Mouse (Mus musculus): ENCODE data around the gene 4933415A04Rik. TPM values are rescaled to one million over a fixed set of nuclear protein-coding genes. Genes with fewer than 3 reads are reported as not detected.

The 4933415A04Rik gene
- polyA plus RNA-seq (2011; ENCODE audit: insufficient read depth, insufficient read length, low replicate concordance, missing spikeins), result 1.1 and 3.2 TPM in 2 replicates

DNA sequence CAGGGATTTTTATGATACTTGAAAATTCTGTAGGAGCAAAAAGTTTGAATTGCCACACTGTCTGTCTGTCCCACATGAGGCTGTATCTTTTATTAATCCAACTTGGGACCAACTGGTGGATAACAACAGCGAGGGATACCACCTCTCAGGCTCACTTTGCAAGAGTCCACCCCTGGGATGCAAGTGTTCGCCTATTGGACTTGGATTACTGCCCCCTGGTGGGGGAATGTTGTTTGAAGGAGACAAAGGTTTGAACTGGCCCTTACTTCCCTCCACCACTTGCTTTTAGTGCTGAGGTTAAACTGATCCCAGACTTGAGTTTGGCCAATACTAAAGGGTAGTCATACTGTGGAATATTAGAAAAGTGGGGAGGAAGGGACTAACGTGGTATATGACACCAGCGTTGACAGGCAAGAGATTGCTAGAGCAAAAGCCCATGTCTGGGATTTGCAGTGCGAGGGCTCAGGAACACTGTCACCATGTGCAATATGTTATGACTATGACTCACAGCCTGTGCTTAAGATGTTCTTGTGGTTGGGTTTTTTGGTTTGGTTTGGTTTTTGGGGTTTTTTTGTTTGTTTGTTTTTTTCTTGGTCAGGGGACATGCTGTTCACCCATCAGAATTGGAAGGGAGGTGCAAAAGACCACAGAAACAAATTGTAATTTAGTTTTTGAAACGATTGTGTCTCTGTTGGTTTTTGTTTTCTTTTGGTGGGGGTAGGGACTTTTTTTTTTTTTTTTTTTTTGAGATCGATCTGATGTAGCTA lies at the start of gene 4933415A04Rik:
Gene 4933415A04Rik, plus strand, starts transcription at position 717 of the 767 bp plus-strand sequence.
- TF ChIP-seq POLR2A (IDR thresholded peaks at IDR 0.05; ENCODE audit: borderline replicate concordance, control insufficient read depth, low read depth, low read length) (no peak), CTCF (IDR thresholded peaks at IDR 0.05; ENCODE audit: control insufficient read depth, insufficient read depth, low read length) (peak; percentile 40)
- WGBS, result 58% methylated on average over 7 of the region's 7 CpGs
- Histone ChIP-seq H3K27ac (ENCODE audit: control insufficient read depth, insufficient read depth, low read depth, low read length, poor library complexity) (no peak within 1 kb of the TSS), H3K4me1 (ENCODE audit: control insufficient read depth, insufficient read depth, low read length) (no peaks in the 10 kb centered on the region), H3K4me3 (replicated peaks; ENCODE audit: control insufficient read depth, low read depth, low read length) (no peak within 1 kb of the TSS)

DNA sequence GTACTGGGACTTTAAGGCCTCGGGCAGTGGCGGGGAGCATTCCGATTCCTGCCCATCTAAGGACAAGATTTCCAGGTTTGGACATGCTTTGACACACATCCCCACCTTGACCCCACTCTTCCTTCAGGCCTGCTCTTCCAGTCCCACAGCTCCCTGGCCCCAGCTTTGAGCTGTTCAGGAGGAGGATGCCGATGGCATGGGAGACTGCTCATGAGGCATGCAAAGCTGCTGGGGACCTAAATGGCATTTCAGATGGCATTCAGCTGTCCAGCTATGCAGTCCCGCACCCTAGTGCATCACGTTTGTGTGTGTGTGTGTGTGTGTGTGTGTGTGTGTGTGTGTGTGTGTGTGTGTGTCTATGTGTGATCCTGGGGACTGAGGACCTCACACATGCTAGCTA lies 49.8 kb upstream of the 4933415A04Rik start:
- H3K4me1 ChIP-seq (ENCODE audit: control insufficient read depth, insufficient read depth, low read length), result no peaks in the 10 kb centered on the region
- no peak for TF ChIP-seq POLR2A (IDR thresholded peaks at IDR 0.05; ENCODE audit: borderline replicate concordance, control insufficient read depth, low read depth, low read length)
- no peak for TF ChIP-seq CTCF (IDR thresholded peaks at IDR 0.05; ENCODE audit: control insufficient read depth, insufficient read depth, low read length)
- 73% methylated on average over 6 of the region's 6 CpGs for WGBS

DNA sequence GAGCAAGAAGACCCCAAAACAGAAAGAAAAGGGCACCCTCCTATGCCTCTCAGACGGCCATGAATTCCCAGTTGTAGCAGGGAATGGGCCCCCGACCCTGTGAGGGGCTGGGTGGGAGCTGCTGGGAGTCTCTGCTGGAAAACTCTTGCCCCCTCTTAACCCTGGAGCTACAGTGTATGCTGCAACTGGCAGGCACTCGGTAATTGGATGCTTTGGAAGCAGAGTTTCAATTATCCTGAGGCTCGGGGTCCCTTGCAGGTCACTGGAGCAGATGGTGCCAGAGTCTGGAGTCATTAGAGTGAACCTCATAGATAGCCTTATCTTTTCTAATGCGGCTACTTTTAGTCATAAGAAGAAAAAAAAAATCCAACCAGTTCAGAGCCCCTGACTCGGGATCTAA lies 47.0 kb upstream of the 4933415A04Rik start:
- H3K27ac ChIP-seq (ENCODE audit: control insufficient read depth, insufficient read depth, low read depth, low read length, poor library complexity), result no peak overlapping the region
- no peak overlapping the region for H3K4me3 ChIP-seq (replicated peaks; ENCODE audit: control insufficient read depth, low read depth, low read length)
- TF ChIP-seq POLR2A (IDR thresholded peaks at IDR 0.05; ENCODE audit: borderline replicate concordance, control insufficient read depth, low read depth, low read length), result no peak
- WGBS, result 64% methylated on average over 6 of the region's 6 CpGs
- peaks cover 6% of the 10 kb centered on the region for H3K4me1 ChIP-seq (ENCODE audit: control insufficient read depth, insufficient read depth, low read length)

More for the DNA sequence above, 49.8 kb upstream of the 4933415A04Rik start:
- Histone ChIP-seq H3K27ac (ENCODE audit: control insufficient read depth, insufficient read depth, low read depth, low read length, poor library complexity) (no peak overlapping the region), H3K4me3 (replicated peaks; ENCODE audit: control insufficient read depth, low read depth, low read length) (no peak overlapping the region)

DNA sequence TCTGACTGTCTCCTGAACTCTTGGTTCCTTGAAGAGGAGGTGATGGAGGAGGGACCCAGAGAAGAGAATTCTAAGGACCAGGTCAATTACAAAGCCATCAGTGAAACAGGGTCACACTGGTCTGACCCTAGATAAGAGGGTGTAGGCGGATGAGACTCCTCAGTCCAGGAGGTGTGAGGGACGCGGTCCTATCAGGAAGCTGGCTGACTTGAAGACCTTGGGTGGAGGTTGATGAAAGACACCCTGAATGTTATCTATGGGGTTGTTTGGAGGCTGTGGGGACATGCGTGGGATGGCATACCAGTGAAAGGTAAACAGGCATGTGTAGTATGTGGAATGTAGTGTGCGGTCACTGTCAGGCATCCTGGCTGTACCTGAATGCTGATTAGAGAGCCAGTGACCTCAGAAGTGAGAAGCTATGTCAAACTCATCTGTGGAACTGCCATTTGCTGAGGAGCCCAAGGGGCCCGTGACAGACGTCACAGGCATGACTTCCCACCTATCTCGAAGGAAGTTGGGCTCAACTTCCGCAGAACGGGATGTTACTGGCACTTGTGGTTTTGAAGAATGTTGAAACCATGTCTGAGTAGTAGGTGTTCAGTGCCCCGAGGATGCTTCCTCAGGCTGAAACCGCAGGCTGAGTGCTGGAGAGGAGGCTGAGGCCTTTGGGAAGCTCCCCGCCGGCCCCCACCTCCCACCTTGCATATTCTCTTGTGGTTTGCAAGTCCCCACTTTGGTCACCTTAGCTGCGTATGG lies 43.0 kb upstream of the 4933415A04Rik start:
- H3K4me1 ChIP-seq (ENCODE audit: control insufficient read depth, insufficient read depth, low read length), result peaks cover 8% of the 10 kb centered on the region
- WGBS, result 23% methylated on average over 15 of the region's 15 CpGs

DNA sequence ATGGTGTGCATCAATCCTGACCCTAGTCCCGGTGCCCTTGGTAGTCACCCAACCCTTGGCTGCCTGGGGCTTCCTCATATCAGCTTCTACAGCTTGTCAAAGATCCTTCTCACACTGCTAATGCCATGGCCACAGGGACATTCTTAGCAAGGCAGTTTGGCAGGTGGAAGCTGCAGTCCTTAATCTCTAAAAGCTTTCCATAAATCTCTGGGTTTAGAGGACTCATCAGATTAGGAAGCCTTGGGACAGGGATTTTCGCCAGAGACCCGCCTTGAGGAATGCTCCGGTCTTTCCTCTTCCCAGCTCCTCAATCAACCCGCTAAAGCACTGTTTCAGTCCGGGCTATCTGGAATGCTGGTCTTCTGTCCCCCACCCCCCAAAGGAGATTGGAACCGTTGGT lies 42.0 kb upstream of the 4933415A04Rik start:
- Histone ChIP-seq H3K27ac (ENCODE audit: control insufficient read depth, insufficient read depth, low read depth, low read length, poor library complexity) (no peak overlapping the region), H3K4me3 (replicated peaks; ENCODE audit: control insufficient read depth, low read depth, low read length) (no peak overlapping the region), H3K4me1 (ENCODE audit: control insufficient read depth, insufficient read depth, low read length) (peaks cover 8% of the 10 kb centered on the region)
- TF ChIP-seq CTCF (IDR thresholded peaks at IDR 0.05; ENCODE audit: control insufficient read depth, insufficient read depth, low read length), result no peak
- no peak for TF ChIP-seq POLR2A (IDR thresholded peaks at IDR 0.05; ENCODE audit: borderline replicate concordance, control insufficient read depth, low read depth, low read length)
- 65% methylated on average over 7 of the region's 7 CpGs for WGBS

More for the DNA sequence above, 43.0 kb upstream of the 4933415A04Rik start:
- Histone ChIP-seq H3K27ac (ENCODE audit: control insufficient read depth, insufficient read depth, low read depth, low read length, poor library complexity) (peak overlapping the region; percentile 57; the same call in 1 of the 2 replicates), H3K4me3 (replicated peaks; ENCODE audit: control insufficient read depth, low read depth, low read length) (no peak overlapping the region)
- no peak for TF ChIP-seq CTCF (IDR thresholded peaks at IDR 0.05; ENCODE audit: control insufficient read depth, insufficient read depth, low read length)
- TF ChIP-seq POLR2A (IDR thresholded peaks at IDR 0.05; ENCODE audit: borderline replicate concordance, control insufficient read depth, low read depth, low read length), result no peak

DNA sequence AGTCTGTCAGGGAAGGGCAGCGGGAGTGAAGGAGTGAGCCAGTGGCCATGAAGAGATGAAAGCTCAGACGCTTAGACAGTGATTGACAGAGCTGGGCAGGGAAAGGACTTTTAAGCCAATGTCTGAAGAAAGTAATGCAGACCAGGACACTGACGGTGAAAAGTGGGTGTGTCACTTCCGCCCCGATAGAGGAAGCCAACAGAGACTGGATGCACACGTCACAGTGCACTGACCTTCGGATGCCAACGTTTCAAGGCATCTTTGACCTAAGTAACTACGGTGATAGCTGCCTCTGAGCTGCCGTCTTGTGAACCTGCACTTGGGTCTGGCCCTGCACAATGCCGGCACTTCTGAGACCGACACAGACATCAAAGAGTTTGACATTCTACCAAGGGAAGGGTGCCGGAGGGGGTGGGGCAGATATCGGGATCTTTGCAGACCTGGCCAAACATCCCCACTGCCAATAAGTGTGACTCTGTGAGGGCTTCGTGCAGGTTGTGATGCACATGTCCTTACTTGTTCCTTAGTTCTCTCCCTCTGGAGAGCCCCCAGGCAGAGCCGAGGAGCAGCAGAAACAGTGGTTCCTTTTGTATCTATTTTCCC lies 40.9 kb upstream of the 4933415A04Rik start:
- 80% methylated on average over 16 of the region's 16 CpGs for WGBS
- TF ChIP-seq CTCF (IDR thresholded peaks at IDR 0.05; ENCODE audit: control insufficient read depth, insufficient read depth, low read length), result no peak
- TF ChIP-seq POLR2A (IDR thresholded peaks at IDR 0.05; ENCODE audit: borderline replicate concordance, control insufficient read depth, low read depth, low read length), result no peak
- no peak overlapping the region for H3K27ac ChIP-seq (ENCODE audit: control insufficient read depth, insufficient read depth, low read depth, low read length, poor library complexity)
- H3K4me1 ChIP-seq (ENCODE audit: control insufficient read depth, insufficient read depth, low read length), result peaks cover 8% of the 10 kb centered on the region
- H3K4me3 ChIP-seq (replicated peaks; ENCODE audit: control insufficient read depth, low read depth, low read length), result no peak overlapping the region

GRCm38 (mm10) chr11:43546678-43547077 lies 40.2 kb upstream of the 4933415A04Rik start:
- H3K27ac ChIP-seq (ENCODE audit: control insufficient read depth, insufficient read depth, low read depth, low read length, poor library complexity), result no peak overlapping the region
- WGBS, result 77% methylated on average over 4 of the region's 4 CpGs
- H3K4me3 ChIP-seq (replicated peaks; ENCODE audit: control insufficient read depth, low read depth, low read length), result no peak overlapping the region
- TF ChIP-seq CTCF (IDR thresholded peaks at IDR 0.05; ENCODE audit: control insufficient read depth, insufficient read depth, low read length) (no peak), POLR2A (IDR thresholded peaks at IDR 0.05; ENCODE audit: borderline replicate concordance, control insufficient read depth, low read depth, low read length) (no peak)
- peaks cover 8% of the 10 kb centered on the region for H3K4me1 ChIP-seq (ENCODE audit: control insufficient read depth, insufficient read depth, low read length)

DNA sequence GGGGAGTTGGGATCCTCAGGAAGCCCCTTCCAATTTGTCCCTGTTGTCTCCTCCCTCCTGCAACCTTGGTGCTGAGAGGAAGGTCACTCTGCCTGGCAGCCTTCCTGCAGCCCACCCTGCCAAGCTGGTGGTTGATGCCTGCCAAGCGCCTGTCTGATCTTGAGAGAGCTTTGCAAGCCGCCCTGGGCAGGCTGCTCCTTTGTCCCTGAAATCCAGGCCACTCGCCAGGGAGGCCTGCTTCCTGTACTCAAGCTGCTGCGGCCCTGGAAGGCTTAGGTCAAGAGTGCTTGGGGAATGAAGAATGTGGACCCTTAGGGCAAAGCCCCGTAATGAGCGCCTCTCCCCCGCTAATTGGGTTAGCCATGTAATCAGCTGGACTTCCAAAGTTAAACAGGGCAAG lies 38.7 kb upstream of the 4933415A04Rik start:
- Histone ChIP-seq H3K4me3 (replicated peaks; ENCODE audit: control insufficient read depth, low read depth, low read length) (no peak overlapping the region), H3K4me1 (ENCODE audit: control insufficient read depth, insufficient read depth, low read length) (peaks cover 8% of the 10 kb centered on the region), H3K27ac (ENCODE audit: control insufficient read depth, insufficient read depth, low read depth, low read length, poor library complexity) (no peak overlapping the region)
- WGBS, result 87% methylated on average over 7 of the region's 7 CpGs
- TF ChIP-seq CTCF (IDR thresholded peaks at IDR 0.05; ENCODE audit: control insufficient read depth, insufficient read depth, low read length) (no peak), POLR2A (IDR thresholded peaks at IDR 0.05; ENCODE audit: borderline replicate concordance, control insufficient read depth, low read depth, low read length) (no peak)
